In the genomic region with DNA sequence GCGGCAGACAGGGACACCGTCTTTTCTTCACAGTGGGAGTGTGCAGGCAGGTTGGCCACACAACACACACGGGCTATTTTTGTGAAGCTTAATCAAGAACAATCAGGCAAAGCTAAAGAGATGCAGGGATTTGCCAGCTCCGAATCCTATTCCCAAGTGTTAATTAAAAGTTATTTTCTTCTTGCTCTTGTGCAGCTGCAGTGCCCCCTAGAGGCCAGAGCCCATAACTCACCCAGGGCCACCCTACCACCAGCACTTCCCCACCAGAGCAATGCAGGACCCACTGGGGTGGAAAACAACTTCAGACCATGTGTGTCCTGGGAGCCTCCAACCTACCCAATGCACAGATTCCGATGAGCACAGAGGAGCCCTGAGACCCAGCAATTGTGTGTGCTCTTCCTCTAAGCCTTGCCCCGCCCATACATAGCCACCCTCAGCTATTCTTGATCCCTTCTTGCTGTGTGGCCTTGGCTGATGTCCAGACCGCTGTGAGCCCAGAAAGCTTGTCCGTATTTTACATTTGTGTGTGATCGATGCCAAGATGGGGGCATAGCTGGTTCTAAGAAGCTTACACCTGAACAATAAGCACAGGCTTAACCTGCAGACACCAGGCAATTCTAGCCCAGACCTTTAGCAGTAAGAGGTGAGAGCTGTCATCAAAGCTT, we compare ENCODE assay signal across 7 mouse cellular contexts.
DNase-seq lines count a peak whose midpoint lies in the region; ATAC-seq and TF ChIP-seq lines count a peak whose summit lies in the region.

No protein-coding gene starts in this region.

- TF ChIP-seq EP300 in ES-Bruce4 (IDR thresholded peaks at IDR 0.05; ENCODE audit: insufficient read depth, low read depth, low read length): no peak
- no peak for TF ChIP-seq EP300 in stomach, postnatal 0 days (optimal IDR thresholded peaks at IDR 0.05)

- H3K27ac ChIP-seq in ES-Bruce4 (ENCODE audit: insufficient read depth, low read length): no peak overlapping the region
- no peak overlapping the region for H3K27ac ChIP-seq in stomach, postnatal 0 days (replicated peaks)

- WGBS in stomach, postnatal 0 days: 55% methylated on average over 9 of the region's 9 CpGs

- H3K27me3 ChIP-seq in ES-Bruce4 (ENCODE audit: control insufficient read depth, insufficient read depth, low read length, poor library complexity, severe bottlenecking): no peaks in the 10 kb centered on the region
- H3K27me3 ChIP-seq in stomach, postnatal 0 days (ENCODE audit: control insufficient read depth, insufficient read depth, low read length): no peaks in the 10 kb centered on the region

- H3K4me3 ChIP-seq in ES-Bruce4 (ENCODE audit: low read depth, low read length): no peak overlapping the region
- no peak overlapping the region for H3K4me3 ChIP-seq in stomach, postnatal 0 days (ENCODE audit: low read depth, low read length)

- no peak overlapping the region for H3K9ac ChIP-seq in ES-Bruce4 (ENCODE audit: low read depth, poor library complexity, severe bottlenecking)
- H3K9ac ChIP-seq in stomach, postnatal 0 days (ENCODE audit: low read length): no peak overlapping the region

- DNase-seq in left cerebral cortex, adult 11 months (ENCODE audit: low spot score): peak; percentile 27
- no peak for DNase-seq in left cerebral cortex, adult 8-10 months (ENCODE audit: low spot score in 2 of 2)
- peak; percentile 36 for DNase-seq in adipocyte (ENCODE audit: low spot score)
- DNase-seq in embryo, embryonic 11 days: peak; percentile 54
- DNase-seq in left cerebral cortex, postnatal 14 days (ENCODE audit: low spot score in 2 of 2): peak; percentile 66 to 70
- peak; percentile 56 for DNase-seq in stomach, postnatal 0 days (ENCODE audit: low spot score)

- peak; percentile 78 for TF ChIP-seq CTCF in ES-Bruce4 (IDR thresholded peaks at IDR 0.05; ENCODE audit: low read depth, low read length)
- TF ChIP-seq CTCF in stomach, postnatal 0 days (IDR thresholded peaks at IDR 0.05; ENCODE audit: low read depth): peak; percentile 72

- TF ChIP-seq POLR2A in ES-Bruce4 (IDR thresholded peaks at IDR 0.05; ENCODE audit: insufficient read depth, low read length): no peak

- no peaks in the 10 kb centered on the region for H3K4me1 ChIP-seq in ES-Bruce4 (ENCODE audit: control insufficient read depth, insufficient read depth, low read length)
- no peaks in the 10 kb centered on the region for H3K4me1 ChIP-seq in stomach, postnatal 0 days (replicated peaks; ENCODE audit: control insufficient read depth, insufficient read depth)

- H3K9me3 ChIP-seq in ES-Bruce4 (replicated peaks; ENCODE audit: control insufficient read depth, insufficient read depth, low read length, poor library complexity, severe bottlenecking): no peaks in the 10 kb centered on the region
- H3K9me3 ChIP-seq in stomach, postnatal 0 days (ENCODE audit: control insufficient read depth, low read length): no peaks in the 10 kb centered on the region

- no peaks in the 10 kb centered on the region for H3K36me3 ChIP-seq in ES-Bruce4 (ENCODE audit: control insufficient read depth, insufficient read depth, low read length, poor library complexity, severe bottlenecking)
- H3K36me3 ChIP-seq in stomach, postnatal 0 days (ENCODE audit: control insufficient read depth, insufficient read depth, low read length): no peaks in the 10 kb centered on the region

- ATAC-seq in stomach, postnatal 0 days (ENCODE audit: low FRiP score, low TSS enrichment): no peak

- intact Hi-C loops in left cerebral cortex, postnatal 14 days (cut with DNase I): loop anchor here (5.0 to 10.0 kb wide), 4 partner anchors 293 to 1443 kb away; a partner anchor contains a TSS

- no peak overlapping the region for H3K4me2 ChIP-seq in stomach, postnatal 0 days (replicated peaks; ENCODE audit: low read depth)

Comparison
In these comparisons a context has a peak if more than half of its experiments do, and no peak if none do; other contexts are left out.
1. DNase-seq: peak in left cerebral cortex, adult 11 months (single experiment), adipocyte (single experiment), embryo, embryonic 11 days (single experiment), left cerebral cortex, postnatal 14 days (2 of 2) and stomach, postnatal 0 days (single experiment); none in left cerebral cortex, adult 8-10 months (0 of 2).